Mouse (Mus musculus) stomach, embryonic 14.5 days (tissue): ENCODE results near the gene Olfr820. TPM values are rescaled to one million over a fixed set of nuclear protein-coding genes. Genes with fewer than 3 reads are reported as not detected.
"Not testable (repeated sequence)": the region's sequence is repeated elsewhere in the genome, so short reads cannot be mapped to it uniquely, and the experiment has no call there.

Experiments
- ATAC-seq: fragments of 200-750 bp; cut with Nextera tagmentation; 2 replicates; pipeline ENCODE4 v1.8.0; 2017; ENCODE audit warnings: low read depth, moderate TSS enrichment; ENCODE audit not compliant: insufficient number of reproducible peaks, insufficient read depth, low FRiP score
- H3K27ac ChIP-seq: fragments of 300-500 bp; sonication (generic); 2 replicates; pipeline ENCODE4 v1.5.1; 2014; ENCODE audit warnings: mild to moderate bottlenecking, low read length, moderate library complexity, mixed read lengths
- H3K27me3 ChIP-seq: fragments of 300-500 bp; sonication (generic); 2 replicates; pipeline ENCODE4 v1.6.1; 2014; ENCODE audit warnings: low read length, control low read depth, mixed read lengths; ENCODE audit not compliant: control insufficient read depth, insufficient read depth
- H3K36me3 ChIP-seq: fragments of 300-500 bp; sonication (generic); 2 replicates; pipeline ENCODE4 v1.6.1; 2014; ENCODE audit warnings: mild to moderate bottlenecking, control low read depth, low read length, moderate library complexity, mixed read lengths; ENCODE audit not compliant: control insufficient read depth, insufficient read depth
- H3K4me1 ChIP-seq: fragments of 300-500 bp; sonication (generic); 2 replicates; pipeline ENCODE4 v1.6.1; 2014; ENCODE audit warnings: low read length, control low read depth, mixed read lengths; ENCODE audit not compliant: control insufficient read depth, insufficient read depth
- H3K4me2 ChIP-seq: fragments of 300-500 bp; sonication (generic); replicated peaks from 2 replicates; pipeline ENCODE4 v1.6.1; 2014; ENCODE audit warnings: low read depth, low read length, control low read depth
- H3K4me3 ChIP-seq: fragments of 300-500 bp; sonication (generic); 2 replicates; pipeline ENCODE4 v1.5.1; 2014; ENCODE audit warnings: low read depth, low read length, control low read depth
- H3K9ac ChIP-seq: fragments of 300-500 bp; sonication (generic); replicated peaks from 2 replicates; pipeline ENCODE4 v1.6.1; 2014; ENCODE audit warnings: low read depth, mild to moderate bottlenecking, control low read depth, low read length, moderate library complexity, mixed read lengths
- H3K9me3 ChIP-seq: fragments of 300-500 bp; sonication (generic); 2 replicates; pipeline ENCODE4 v1.6.1; 2016; ENCODE audit warnings: low read depth, low read length, control low read depth; ENCODE audit not compliant: control insufficient read depth
- whole genome bisulfite sequencing: fragments of 180-500 bp; shearing (Covaris S2); extraction: QIAGEN DNeasy Blood & Tissue Kit; methylation state at CpG from one replicate; pipeline ENCODE4 v1.1.7; 2014; 5-methylcytosine and 5-hydroxymethylcytosine counted together
- polyA plus RNA-seq: library from polyadenylated mRNA; unstranded; fragments of >200 nt; fragmentation: Nextera tagmentation; extraction: Ambion mirVana; gene quantifications from 2 replicates; pipeline ENCODE4 v1.2.1, GENCODE M21; 2014

Gene Olfr820
- polyA plus RNA-seq = not detected in 2 replicates

DNA sequence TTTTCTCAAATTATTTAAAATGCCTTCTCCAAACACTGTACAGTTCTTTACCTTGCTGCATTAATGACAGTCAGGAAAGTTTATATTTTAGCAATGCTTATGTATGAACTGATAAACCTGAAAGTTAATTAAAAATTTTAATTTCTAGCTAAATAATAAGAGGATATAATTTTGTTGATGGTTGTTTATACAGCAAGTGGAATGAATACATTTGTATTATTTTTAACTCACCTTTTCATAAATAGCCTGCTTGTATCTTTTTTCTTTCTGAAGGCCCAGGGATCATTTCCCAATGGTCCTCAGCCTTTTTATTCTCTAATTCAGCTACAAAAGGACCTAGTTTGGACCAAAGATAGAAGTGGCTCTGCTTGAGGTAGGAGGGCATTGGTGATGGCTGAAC lies at the start of gene Olfr820:
TSS of gene Olfr820 (plus strand) at position 301 of the 400 bp plus-strand sequence.
- Histone ChIP-seq H3K9ac (no peak within 1 kb of the TSS), H3K9me3 (no peaks in the 10 kb centered on the region), H3K4me1 (no peaks in the 10 kb centered on the region), H3K4me3 (no peak within 1 kb of the TSS), H3K27ac (no peak within 1 kb of the TSS), H3K4me2 (no peak within 1 kb of the TSS), H3K27me3 (no peaks in the 10 kb centered on the region), H3K36me3 (no peaks in the 10 kb centered on the region)
- ATAC-seq = no peak

DNA sequence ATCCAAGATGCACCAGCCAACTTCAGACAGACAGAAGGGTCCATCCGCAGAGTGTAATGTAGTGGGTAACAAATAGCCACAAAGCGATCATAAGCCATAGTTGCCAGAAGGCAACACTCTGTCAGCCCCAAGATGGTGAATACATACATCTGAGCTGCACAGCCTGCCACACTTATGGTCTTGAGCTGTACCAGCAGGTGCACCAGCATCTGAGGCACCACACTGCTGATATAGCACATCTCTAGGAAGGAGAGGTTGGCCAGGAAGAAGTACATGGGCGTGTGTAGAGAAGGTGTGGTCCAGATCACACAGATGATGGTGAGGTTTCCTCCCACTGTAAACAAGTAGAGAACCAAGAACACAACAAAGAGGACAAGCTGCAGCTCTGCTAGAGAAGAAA lies 46.2 kb upstream of the Olfr820 start:
- H3K27me3 ChIP-seq, H3K9me3 ChIP-seq, H3K4me2 ChIP-seq, H3K9ac ChIP-seq, H3K36me3 ChIP-seq, H3K4me1 ChIP-seq, ATAC-seq, H3K27ac ChIP-seq, H3K4me3 ChIP-seq: not testable (repeated sequence)
- WGBS = 100% methylated on average over 2 of the region's 3 CpGs

DNA sequence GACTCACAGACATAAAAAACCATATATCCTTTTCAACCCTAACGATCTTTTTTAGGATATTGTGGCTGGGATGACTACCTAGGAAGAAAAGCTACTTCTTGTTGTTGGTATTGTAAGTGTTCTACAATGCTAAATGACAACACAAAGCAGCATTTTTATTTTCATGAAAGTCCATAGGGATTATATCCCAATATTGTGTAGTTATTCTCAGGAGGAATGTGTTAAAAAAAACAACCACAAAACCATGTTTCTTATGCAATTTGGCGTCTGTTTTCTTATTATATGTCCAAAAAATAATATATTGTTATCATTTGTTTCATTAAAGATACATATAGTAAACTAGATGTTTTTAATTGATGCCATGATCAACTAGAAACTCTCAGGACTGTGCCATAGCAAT lies 45.3 kb upstream of the Olfr820 start, which contains the start of gene Olfr819:
TSS of gene Olfr819 (minus strand) at position 101 of the 400 bp plus-strand sequence.
- H3K27me3 ChIP-seq, ATAC-seq, H3K4me1 ChIP-seq, H3K9ac ChIP-seq, H3K27ac ChIP-seq, H3K9me3 ChIP-seq, H3K4me2 ChIP-seq, H3K36me3 ChIP-seq, H3K4me3 ChIP-seq: not testable (repeated sequence)
- 81% methylated on average over 2 of the region's 2 CpGs for WGBS

GRCm38 (mm10) chr10:129972994-129973393 lies 39.4 kb upstream of the Olfr820 start:
- H3K27ac ChIP-seq, ATAC-seq, H3K4me1 ChIP-seq, H3K4me2 ChIP-seq, H3K9me3 ChIP-seq, H3K4me3 ChIP-seq, H3K9ac ChIP-seq, H3K27me3 ChIP-seq, H3K36me3 ChIP-seq: not testable (repeated sequence)
- no CpG with 5 or more reads among the region's 3 CpGs for WGBS

DNA sequence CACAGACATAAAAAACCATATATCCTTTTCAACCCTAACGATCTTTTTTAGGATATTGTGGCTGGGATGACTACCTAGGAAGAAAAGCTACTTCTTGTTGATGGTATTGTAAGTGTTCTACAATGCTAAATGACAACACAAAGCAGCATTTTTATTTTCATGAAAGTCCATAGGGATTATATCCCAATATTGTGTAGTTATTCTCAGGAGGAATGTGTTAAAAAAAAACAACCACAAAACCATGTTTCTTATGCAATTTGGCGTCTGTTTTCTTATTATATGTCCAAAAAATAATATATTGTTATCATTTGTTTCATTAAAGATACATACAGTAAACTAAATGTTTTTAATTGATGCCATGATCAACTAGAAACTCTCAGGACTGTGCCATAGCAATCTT lies 36.4 kb upstream of the Olfr820 start, which contains the start of gene Olfr247:
TSS of gene Olfr247 (minus strand) at position 101 of the 400 bp plus-strand sequence.
- not testable (repeated sequence) for H3K27ac ChIP-seq, H3K4me1 ChIP-seq, ATAC-seq, H3K4me2 ChIP-seq, H3K27me3 ChIP-seq, H3K4me3 ChIP-seq, H3K36me3 ChIP-seq, H3K9ac ChIP-seq, H3K9me3 ChIP-seq
- no CpG with 5 or more reads among the region's 2 CpGs for WGBS

DNA sequence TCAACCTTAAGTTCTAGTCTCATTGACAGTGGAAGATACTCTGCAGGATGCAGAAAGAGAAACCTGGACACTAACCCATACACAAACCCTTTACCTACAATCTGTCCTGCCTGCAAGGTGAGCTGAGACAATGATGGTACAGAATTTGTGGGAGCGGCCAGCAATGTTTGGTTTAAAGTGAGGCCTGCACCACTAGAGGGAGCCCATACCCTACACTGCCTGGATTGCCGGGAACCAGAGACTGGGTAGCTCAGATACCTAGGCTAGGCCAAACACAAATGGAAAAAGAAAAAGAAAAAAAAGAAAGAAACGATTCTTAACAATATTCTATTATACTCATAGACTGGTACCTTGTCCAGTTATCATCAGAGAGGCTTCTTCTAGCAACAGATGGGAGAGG lies 30.6 kb upstream of the Olfr820 start:
- WGBS = no CpG with 5 or more reads among the region's 3 CpGs
- not testable (repeated sequence) for H3K27ac ChIP-seq, H3K27me3 ChIP-seq, H3K9ac ChIP-seq, H3K4me1 ChIP-seq, ATAC-seq, H3K4me3 ChIP-seq, H3K9me3 ChIP-seq, H3K36me3 ChIP-seq, H3K4me2 ChIP-seq

- WGBS = no CpG with 5 or more reads among the region's 1 CpGs
- H3K9me3 ChIP-seq = not testable (repeated sequence)
These were observed 27.5 kb upstream of the Olfr820 start, which contains the start of gene Gm10310 for GRCm38 (mm10) chr10:129984962-129985361. Gene Gm10310, minus strand, starts transcription at chr10:129985062.

DNA sequence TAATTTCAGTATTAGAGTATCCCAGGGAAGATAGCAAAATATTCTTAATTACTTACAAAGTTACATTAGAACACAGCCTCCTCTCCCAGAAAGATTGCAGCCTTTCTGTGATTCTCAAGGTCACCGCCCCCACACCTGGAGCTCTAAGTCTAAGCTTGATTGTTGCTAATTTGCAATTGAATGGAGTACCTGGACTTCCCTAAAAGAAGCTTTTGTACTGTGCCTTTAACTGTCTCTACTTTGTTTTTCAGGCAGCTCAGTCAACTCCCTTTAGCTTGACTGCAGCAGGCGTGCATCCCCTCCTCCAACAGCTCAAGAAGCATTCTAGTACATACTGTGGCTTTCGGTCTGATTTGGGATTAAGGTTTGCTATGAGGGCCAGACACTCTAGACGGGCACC lies 8.3 kb upstream of the Olfr820 start:
- H3K4me2 ChIP-seq, H3K27ac ChIP-seq, ATAC-seq, H3K4me3 ChIP-seq, H3K9me3 ChIP-seq, H3K4me1 ChIP-seq, H3K36me3 ChIP-seq, H3K9ac ChIP-seq, H3K27me3 ChIP-seq: not testable (repeated sequence)
- 85% methylated on average over 4 of the region's 4 CpGs for WGBS

More at GRCm38 (mm10) chr10:129984962-129985361, 27.5 kb upstream of the Olfr820 start, which contains the start of gene Gm10310:
- H3K36me3 ChIP-seq, H3K4me1 ChIP-seq, H3K4me2 ChIP-seq, H3K27me3 ChIP-seq, H3K9ac ChIP-seq, ATAC-seq, H3K4me3 ChIP-seq, H3K27ac ChIP-seq: not testable (repeated sequence)

GRCm38 (mm10) chr10:130005366-130005765 lies 7.1 kb upstream of the Olfr820 start:
- not testable (repeated sequence) for H3K4me1 ChIP-seq, H3K27ac ChIP-seq, H3K9ac ChIP-seq, H3K4me2 ChIP-seq, H3K36me3 ChIP-seq, H3K4me3 ChIP-seq, H3K9me3 ChIP-seq, ATAC-seq, H3K27me3 ChIP-seq
- WGBS = 88% methylated on average over 4 of the region's 4 CpGs
